Mouse (Mus musculus) mesoderm, embryonic 11.5 days (tissue): Measurements from ENCODE around the gene Rabac1.

Source experiments
- DNase-seq: peaks from one replicate; pipeline ENCODE4 v3.0.0-alpha.2; 2012; ENCODE audit warnings: low read depth, low spot score

Gene Rabac1

DNA sequence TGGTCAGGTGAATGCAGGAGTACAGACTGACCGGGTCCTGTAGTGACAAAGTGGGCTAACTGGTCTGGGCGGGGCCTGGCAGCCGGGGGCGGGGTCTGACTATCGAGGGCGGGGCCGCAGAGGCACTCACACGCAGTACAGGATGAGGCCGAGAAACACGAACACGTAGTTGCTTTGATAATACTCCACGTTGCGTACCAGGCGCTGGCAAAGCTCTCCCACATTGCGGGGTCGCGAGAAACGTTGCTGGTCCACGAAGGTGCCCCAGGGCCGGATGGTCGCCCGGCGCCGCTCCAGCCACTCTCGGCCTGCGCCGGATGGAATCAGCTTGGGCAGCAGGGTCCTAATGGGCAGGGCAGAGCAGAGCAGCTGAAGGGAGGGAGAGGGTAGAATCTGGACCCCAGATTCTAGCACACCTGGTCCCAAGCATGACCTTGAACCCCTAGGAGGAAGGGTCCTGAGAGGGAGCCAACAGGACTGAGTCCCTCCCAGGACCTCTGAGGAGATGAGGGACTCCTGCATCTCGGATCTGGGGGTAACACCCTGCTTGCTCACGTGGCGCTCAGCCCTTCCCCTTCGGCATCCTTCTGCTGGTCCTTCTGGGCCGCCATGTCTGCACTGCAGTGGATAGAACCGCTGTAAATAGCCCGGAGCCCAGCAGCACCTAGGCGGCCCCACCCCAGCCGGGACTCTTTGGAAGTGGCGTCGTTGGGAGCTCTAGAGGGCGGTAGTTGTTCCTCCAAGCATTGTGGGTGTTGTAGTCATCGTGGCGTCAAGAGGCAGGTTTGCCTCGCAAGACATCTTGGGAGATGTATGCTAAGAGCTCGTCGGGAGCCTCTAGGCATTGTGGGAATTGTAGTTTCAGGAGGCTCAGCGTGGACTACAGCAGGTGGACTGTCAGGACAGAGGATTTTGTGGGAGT lies at the start of gene Rabac1:
Gene Rabac1, minus strand, starts transcription at position 783 of the 922 bp plus-strand sequence.
- peak; percentile 93 for DNase-seq

DNA sequence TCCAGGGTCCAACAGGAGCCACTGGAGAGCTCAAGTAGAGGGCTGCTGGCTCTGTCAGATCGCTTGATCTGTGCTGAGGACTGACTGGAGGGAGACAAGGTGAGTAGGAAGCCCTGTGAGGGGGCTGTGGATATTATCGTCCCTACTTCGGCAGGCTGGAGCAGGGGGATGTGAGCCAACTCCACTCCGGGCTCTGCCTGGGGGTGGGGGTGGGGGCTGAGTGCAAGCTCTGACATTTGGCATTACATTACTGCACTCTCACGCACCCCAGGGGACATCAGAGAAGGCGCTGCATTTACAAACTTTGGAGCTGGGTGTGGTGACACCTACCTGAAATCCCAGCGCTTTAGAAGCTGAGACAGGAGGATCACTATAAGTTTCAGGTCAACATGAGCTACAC lies 39.0 kb upstream of the Rabac1 start:
- DNase-seq, result no peak

DNA sequence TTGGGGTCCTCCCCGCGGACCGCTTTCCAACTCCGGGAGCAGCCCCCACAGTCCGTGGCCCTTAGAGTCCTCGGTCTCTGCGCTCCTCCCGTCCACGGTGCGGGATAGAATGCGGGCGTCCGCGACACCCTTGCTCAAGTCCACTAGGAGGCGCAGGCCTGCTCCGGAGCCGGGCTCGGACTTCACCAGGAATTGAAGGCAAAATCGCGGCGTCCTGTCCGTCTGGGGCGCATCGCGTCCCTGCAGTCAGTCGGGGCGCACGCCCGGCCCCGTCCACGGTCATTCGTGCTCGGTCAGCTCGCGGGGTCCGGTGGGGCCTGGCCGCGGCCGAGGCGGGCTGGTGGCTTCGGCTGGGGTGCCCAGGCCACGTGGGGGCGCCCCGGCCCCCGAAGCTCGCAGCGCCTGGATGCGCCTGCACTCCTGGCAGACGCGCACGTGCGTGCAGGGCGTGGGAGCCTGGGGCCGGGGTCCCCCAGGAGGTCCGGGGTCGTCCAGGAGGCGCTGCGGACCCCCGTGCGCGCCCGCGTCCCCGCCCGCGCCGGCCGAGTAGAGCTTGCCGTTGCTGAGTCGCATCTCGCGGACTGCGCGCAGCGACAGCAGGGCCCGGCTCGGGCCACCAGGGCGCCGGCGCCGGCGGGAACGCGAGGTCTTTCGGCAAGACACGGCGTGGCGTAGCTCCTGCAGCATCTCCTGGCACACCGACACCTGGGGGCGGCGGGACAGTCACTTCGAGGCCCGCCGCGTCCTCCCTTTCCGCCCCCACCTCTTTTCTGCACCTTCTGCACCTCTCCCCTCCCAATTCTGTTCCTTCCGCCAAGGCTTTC lies 37.7 kb upstream of the Rabac1 start:
- DNase-seq, result peak; percentile 76

GRCm38 (mm10) chr7:25009099-25009700 lies 36.6 kb upstream of the Rabac1 start:
- no peak for DNase-seq

GRCm38 (mm10) chr7:25008635-25009034 lies 36.1 kb upstream of the Rabac1 start:
- DNase-seq, result peak; percentile 81

GRCm38 (mm10) chr7:25007609-25008374 lies 35.2 kb upstream of the Rabac1 start:
- peak; percentile 68 for DNase-seq

DNA sequence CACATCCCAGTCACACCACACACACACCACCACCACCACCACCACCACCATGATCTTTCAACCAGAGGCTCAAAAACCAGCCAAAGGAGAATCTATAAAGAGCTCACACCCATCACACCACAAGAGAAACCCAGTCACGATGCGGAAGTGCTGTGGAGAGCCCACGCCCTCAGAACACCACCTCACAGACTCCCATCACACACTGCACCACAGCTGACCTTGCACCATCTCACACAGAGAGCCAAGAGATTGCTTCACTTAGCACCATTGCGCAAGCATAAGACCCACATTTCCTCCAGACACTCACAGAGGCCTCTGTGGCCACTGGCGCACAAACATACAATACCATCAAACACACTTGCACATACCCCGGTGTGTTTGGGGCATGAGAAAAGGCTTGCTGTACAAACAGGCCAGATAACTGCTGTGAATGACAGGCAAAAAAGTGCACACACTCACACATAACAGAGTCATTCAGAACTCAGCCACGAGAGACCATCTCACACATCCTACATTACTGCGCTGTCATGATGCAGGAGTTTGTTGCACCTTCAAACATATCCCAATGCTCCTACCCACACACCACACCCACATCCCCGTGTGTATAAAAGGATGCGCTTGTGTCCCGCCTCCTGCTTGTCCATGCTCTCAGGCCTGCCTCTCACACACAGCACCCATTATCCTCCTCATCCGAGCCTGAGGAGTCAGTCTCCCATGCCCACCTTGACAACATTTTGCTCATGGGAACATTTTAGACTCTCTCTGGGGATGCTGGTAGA lies 34.2 kb upstream of the Rabac1 start:
- no peak for DNase-seq

- DNase-seq, result no peak
These were observed 33.6 kb upstream of the Rabac1 start for GRCm38 (mm10) chr7:25006171-25006570.

DNA sequence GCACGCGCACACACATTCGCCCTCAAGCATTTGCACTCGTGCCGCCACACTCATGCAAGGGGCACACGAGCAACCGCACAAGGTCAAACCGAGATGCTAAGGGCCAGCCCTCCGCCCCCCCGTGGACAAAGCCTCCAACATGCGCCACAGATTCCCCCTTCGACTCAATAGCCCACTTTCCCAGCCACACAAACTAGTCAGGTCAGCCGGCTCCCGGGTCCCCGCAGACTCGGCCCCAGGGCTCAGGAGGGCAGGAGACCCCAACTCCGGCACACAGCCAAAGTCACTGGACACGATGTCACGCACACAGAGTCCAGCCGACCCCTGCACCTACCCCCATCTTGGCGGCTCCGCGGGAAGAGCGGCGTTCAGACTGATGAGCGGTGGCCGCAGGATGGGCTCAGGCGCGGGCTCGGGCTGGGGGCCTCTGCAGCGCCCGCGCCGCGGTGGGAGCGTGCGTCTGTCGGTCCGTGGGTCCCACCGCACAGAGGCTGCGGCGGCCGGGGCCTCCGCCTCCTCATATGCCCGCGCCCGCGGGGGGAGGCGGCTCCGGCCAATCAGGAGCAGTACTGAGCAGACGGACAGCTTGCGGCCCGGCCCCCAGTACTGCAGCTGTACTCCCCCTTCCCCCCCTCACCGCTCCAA lies 33.0 kb upstream of the Rabac1 start, which contains the start of gene Atp1a3:
Gene Atp1a3, minus strand, starts transcription at position 538 of the 645 bp plus-strand sequence.
- peak; percentile 53 for DNase-seq

DNA sequence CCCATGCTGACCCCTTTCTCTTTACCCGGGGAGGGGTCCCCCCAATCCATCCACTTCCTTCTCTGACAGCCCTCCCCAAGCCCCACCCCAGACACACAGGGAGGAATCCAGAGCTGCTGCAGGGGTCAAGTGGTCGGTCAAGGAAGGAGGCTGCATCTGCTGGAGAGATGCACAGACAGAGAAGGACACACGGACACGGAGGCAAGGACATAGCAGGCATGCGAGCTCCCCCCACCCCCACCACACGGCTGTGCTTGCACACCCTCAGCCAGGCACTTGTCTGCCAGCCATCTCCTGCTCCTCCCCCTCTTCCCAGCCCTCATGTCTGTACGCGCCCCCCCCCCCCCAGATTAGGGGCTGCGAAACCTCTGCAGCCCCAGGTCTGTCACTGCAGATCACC lies 32.3 kb upstream of the Rabac1 start:
- DNase-seq, result no peak

GRCm38 (mm10) chr7:25003820-25004388 lies 31.4 kb upstream of the Rabac1 start:
- DNase-seq, result no peak

DNA sequence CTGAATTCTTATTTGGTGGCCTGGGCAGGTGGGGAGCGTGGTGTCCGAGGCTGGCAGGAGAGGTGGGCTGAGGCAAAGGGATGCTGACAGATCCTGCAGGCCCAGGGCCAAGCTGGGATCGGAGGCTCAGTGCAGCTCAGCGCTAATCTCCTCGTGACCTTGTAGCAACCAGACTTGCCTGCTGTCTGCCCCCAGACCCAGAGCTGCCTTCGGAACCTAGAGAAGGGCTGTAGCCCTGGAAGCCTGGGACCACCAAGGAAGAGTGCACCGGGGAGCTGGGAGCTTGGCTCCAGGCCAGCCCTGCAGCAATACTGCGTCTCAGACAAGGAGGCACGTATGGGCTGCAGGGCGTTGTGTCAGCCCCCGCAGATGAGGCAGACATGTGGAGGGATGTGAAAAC lies 30.7 kb upstream of the Rabac1 start:
- DNase-seq, result no peak

DNA sequence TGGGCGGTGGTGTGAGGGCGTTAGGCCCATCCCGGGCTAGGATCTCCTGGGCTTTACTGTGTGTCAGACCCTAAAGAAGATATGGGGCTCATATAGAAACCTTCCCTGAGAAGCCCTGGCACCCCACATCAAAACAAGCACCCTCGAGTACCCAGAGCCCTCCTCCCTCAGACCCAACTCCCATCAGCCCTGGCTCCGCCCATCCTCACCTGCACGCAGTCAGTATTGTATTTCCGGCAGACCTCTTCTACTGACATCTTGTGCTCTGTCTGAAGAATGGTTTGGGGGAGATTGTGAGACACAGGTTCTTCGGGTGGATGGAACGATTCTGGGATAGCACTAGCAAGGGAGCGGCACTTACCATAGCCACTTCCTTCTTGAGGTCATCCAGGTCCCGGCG lies 28.2 kb upstream of the Rabac1 start:
- no peak for DNase-seq

DNA sequence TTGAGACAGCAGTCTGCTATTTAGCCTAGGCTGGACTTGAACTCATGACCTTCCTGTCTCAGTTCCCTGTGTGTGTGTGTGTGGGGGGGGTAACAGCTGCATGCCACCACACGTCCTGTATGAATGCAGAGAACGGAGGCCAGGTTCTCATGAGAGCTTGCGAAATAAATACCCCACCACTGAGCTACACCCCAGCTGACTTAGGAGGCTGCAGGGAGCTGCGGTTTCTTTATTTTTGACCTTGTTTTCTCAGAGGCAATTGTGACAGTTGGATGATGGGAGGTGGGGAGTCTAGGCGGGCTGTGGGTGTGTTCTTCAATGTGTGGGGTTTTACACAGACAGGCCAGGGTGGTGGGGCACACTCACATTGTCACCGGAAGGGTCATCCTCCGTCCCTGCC lies 27.7 kb upstream of the Rabac1 start:
- no peak for DNase-seq

- DNase-seq, result no peak
These were observed 20.5 kb upstream of the Rabac1 start for GRCm38 (mm10) chr7:24993081-24993480.

GRCm38 (mm10) chr7:24990478-24990877 lies 17.9 kb upstream of the Rabac1 start:
- DNase-seq, result no peak

DNA sequence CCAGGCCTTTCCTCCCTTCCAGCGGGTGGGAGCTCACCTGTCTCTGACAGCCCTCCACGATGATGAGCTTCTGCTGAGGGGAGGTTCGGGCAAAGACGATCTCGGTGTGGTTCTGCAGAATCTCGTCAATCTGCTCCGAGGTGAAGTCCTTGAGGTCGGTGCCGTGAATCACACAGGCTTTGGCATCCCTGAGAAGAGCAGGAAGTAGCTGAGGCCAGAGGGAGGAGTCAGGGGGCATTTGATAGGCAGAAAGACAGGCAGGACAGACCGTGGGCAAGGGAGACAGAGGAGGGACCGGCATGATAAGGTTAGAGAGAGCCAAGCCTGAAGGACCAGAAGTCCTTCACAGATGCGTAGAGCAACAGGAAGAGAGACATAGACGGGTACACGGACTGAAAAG lies 15.4 kb upstream of the Rabac1 start:
- DNase-seq, result no peak

DNA sequence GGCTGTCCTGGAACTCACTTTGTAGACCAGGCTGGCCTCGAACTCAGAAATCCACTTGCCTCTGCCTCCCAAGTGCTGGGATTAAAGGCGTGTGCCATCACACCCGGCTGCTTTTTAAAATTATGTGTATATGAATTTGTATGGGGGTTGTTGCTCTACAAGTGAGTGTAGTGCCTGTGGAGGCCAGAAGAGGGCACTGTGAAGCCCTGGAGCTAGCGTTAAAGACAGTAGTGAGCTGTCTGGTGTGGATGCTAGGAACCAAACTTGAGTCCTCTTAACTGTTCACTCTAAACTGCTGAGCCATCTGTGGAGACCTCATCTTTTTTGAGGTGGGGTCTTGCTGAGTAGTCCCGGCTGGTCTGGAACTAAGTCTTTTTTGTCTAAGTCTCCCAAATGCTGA lies 13.2 kb upstream of the Rabac1 start:
- no peak for DNase-seq

GRCm38 (mm10) chr7:24984307-24984706 lies 11.8 kb upstream of the Rabac1 start:
- no peak for DNase-seq

DNA sequence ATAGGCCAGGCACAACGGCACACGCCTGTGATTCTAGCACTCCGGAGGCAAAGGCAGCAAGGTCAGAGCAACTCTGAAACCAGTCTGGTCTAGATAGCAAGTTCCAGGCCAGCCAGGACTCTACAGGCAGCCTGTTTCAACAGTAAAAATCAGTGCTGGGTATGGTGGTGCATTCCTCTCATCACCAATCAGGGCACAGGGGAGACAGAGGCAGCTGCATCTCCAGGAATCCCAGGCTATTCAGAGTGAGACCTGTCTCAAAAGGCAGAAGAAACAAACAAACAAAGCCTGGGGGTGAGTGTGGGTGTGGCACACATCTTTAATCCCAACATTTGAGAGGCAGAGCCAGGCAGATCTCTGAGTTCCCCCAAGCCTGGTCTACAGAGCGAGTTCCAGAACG lies 10.8 kb upstream of the Rabac1 start:
- DNase-seq, result no peak
